26 mouse cellular contexts compared by ENCODE assay signal in the genomic region with DNA sequence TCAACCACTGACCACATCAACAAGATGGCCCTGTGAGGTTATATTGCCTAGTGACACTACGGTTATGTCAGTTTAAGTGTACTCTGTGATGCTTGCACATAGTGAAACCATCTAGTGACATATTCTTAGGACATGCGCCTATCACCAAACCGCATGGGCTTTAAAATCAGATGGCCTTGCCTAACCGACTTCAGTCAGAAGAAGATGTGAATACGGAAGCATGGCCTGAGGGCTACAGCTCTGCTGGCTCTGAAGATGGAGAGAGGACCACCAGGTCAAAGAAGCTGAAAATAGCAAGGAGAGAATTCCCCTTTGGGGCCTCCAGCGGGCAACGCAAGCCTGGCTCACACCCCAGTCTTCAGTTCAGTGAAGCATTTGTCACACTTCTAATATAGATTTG. TPM values are rescaled to one million over a fixed set of nuclear protein-coding genes. Genes with fewer than 3 reads are reported as not detected.
"Had no signal": no experiment of that assay in that cellular context is flagged by ENCODE, and none has a peak within 500 bp of the region (broad histone marks: within the 10 kb centered on the region; RNA-seq: fewer than 3 reads in every experiment).

No protein-coding gene starts in this region.

- DNase-seq: cerebellum, postnatal 10 days; cerebellum, postnatal 14 days; cerebellum, postnatal 25 days; cerebellum, postnatal 36 days; embryo, embryonic 11 days; forebrain, postnatal 0 days; gastrocnemius, adult 2 months; gastrocnemius, postnatal 10 days; gastrocnemius, postnatal 14 days; gastrocnemius, postnatal 25 days; gastrocnemius, postnatal 36 days; heart, adult 18-20 months had no signal

- H3K9me3 ChIP-seq: embryonic facial prominence, embryonic 10.5 days; embryonic facial prominence, embryonic 12.5 days; embryonic facial prominence, embryonic 13.5 days; embryonic facial prominence, embryonic 15.5 days; forebrain, embryonic 10.5 days; forebrain, embryonic 12.5 days; forebrain, embryonic 13.5 days; forebrain, embryonic 15.5 days; heart, embryonic 10.5 days; heart, embryonic 12.5 days had no signal

- H3K4me1 ChIP-seq: forebrain, embryonic 12.5 days had no signal

- H3K27ac ChIP-seq: embryonic facial prominence, embryonic 10.5 days; embryonic facial prominence, embryonic 12.5 days; embryonic facial prominence, embryonic 13.5 days; embryonic facial prominence, embryonic 15.5 days; forebrain, embryonic 10.5 days; forebrain, embryonic 12.5 days; forebrain, embryonic 13.5 days; forebrain, embryonic 15.5 days; gastrocnemius, adult 2 months; heart, embryonic 10.5 days had no signal

- H3K4me3 ChIP-seq: embryonic facial prominence, embryonic 10.5 days; embryonic facial prominence, embryonic 12.5 days; embryonic facial prominence, embryonic 13.5 days; embryonic facial prominence, embryonic 15.5 days; erythroblast, embryonic 14.5 days; forebrain, embryonic 10.5 days; forebrain, embryonic 12.5 days; forebrain, embryonic 13.5 days; forebrain, embryonic 15.5 days; gastrocnemius, adult 2 months; heart, embryonic 10.5 days; heart, embryonic 12.5 days had no signal

- ATAC-seq: forebrain, embryonic 13.5 days; forebrain, embryonic 14.5 days; forebrain, embryonic 15.5 days; forebrain, embryonic 16.5 days; forebrain, postnatal 0 days had no signal

- H3K4me2 ChIP-seq: embryonic facial prominence, embryonic 12.5 days; embryonic facial prominence, embryonic 13.5 days; embryonic facial prominence, embryonic 15.5 days; forebrain, embryonic 12.5 days; forebrain, embryonic 13.5 days; forebrain, embryonic 15.5 days; heart, embryonic 11.5 days; heart, embryonic 12.5 days had no signal

- H3K36me3 ChIP-seq: embryonic facial prominence, embryonic 10.5 days; embryonic facial prominence, embryonic 12.5 days; embryonic facial prominence, embryonic 13.5 days; embryonic facial prominence, embryonic 15.5 days; forebrain, embryonic 10.5 days; forebrain, embryonic 12.5 days; heart, embryonic 12.5 days had no signal

- H3K27me3 ChIP-seq: embryonic facial prominence, embryonic 12.5 days; embryonic facial prominence, embryonic 13.5 days; embryonic facial prominence, embryonic 15.5 days; forebrain, embryonic 13.5 days; forebrain, embryonic 15.5 days; heart, embryonic 12.5 days had no signal

- H3K9ac ChIP-seq: embryonic facial prominence, embryonic 12.5 days; embryonic facial prominence, embryonic 13.5 days; embryonic facial prominence, embryonic 15.5 days; forebrain, embryonic 12.5 days; forebrain, embryonic 13.5 days; forebrain, embryonic 15.5 days; forebrain, postnatal 0 days; heart, embryonic 12.5 days had no signal

RNA-seq across cellular contexts. Expression of a gene that starts 6.1 kb away (rescaled TPM):
- polyA plus RNA-seq: erythroblast, embryonic 14.5 days had no signal
